Mouse (Mus musculus): ENCODE measurements around the gene Acaca.
"Not testable (repeated sequence)": the region's sequence is repeated elsewhere in the genome, so short reads cannot be mapped to it uniquely, and the experiment has no call there.

Gene Acaca

DNA sequence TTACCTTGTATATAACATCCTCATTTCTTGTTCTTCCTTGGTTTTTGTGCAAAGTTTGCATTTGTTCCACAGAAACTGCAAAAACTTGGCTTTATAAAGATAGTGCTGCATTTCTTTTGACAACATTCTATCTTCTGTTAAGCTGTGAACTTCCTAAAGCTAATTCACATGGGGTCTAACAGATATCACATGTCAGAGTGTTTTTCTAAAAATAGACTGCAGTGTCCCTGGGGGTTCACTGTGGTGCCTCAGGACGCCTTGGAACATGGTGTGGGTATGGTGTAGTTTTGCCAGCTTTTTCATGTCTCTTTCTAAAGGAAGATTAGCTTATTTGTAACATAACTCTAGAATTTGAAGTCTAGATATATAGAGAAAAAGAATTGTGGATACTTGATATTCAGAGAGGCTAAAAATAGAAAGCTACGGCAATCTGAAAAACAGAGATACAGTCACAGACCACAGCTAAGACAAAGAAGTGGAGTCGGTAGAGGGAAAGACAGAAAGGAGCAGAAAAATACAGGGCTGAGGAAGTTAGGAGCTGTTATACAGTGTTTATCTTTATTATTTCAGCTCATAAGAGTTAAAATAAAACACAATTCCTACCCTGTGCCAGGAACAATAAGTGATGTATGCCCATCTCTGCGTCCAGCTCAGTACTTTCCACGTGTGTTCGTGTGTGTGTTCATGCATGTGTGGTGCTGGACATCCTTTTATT, 215.2 kb downstream of the Acaca start:
- no peak for DNase-seq

- no peak for DNase-seq
Measured at GRCm38 (mm10) chr11:84347766-84348165, 218.3 kb downstream of the Acaca start.

- DNase-seq, result no peak
Measured at GRCm38 (mm10) chr11:84348843-84349825, 219.7 kb downstream of the Acaca start.

DNA sequence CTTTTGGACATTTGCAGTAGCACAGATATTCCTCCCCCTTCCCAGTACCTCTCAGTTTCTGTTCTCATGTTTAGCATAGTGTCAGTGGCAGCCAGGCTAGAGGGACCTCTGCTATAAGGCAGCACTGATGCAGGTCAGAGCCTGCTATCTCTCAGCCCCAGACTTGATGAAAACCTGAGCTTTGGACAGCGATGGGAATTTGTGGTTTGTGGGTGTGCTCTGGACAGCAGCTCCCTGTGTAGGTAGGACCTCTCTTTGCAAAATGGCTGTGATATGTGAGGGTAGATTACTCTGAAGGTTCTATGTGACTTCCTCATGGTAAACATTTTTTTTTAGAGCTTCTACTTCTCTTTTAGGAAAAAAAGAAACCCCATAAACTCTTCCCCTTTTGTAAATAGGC, 221.7 kb downstream of the Acaca start:
- DNase-seq, result no peak

DNA sequence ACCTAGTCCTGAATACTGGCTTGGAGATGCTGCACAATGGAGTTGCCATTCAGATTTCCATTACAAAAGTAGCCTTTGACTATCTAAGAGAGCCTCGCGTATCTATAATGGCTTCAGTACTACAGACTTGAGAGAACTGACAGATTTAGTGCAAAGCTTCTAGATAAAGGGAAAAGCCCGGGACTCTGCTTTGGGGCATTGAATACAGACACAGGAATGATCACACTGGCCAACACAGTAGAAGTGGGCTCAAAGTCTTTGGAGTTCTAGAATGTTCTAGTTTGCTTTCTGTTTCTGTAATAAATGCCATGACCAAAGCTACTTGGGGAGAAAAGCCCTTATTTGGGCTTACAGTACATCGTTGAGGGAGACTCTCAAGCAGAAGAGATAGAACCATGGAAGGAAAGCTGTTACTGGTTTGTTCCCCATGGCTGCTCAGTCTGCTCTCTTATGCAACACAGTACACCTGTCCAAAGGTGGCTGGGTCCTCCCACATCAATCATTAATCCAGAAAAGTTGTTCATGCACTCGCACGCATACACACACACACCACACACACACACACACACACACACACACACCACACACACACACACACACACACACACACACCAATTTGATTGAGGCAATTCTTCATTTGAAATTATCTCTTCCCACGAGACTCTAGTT, 223.7 kb downstream of the Acaca start:
- DNase-seq, result peak in 1 of 2 experiments; percentile 8

DNA sequence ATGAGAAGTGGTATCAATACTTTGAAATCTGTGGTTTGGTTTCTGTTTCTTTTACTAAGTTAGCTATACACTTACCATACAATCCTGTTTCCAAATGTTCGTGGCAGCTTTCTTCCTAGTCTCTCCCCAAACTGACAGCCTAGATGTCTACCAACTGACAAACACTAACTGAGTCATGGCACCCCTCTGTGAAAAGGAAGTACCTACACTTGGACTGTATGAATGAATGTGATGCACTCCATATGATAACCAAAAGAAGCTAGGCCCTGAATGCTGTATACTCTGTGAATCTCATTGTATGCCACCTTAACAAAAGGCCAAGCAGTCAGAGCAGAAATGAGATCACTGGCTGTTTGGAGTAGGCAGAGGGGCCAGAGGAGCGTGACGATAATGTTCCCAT, 227.8 kb downstream of the Acaca start:
- DNase-seq, result no peak

- no peak for DNase-seq
Measured at GRCm38 (mm10) chr11:84357771-84358170, 228.3 kb downstream of the Acaca start.

DNA sequence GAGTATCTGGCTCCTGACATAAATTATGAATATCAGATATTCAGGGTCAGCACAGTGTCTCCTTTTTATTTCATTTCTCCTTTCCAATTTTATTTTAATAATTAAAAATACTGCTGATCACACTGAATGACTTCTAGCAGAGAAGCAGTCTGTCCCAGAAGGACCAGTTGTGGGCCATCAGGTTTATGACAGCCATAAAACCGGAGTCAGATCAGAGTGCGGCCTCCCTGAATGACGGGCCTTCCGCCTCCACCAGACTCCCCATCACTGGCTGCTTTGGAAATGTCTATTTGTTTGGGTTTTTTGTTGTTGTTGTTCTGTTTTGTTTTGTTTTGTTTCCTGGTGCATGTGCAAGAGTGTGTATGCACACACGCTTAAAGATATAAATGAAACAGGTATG, 232.1 kb downstream of the Acaca start:
- DNase-seq, result peak; percentile 73 to 76

- peak in 1 of 2 experiments; percentile 21 for DNase-seq
Measured at GRCm38 (mm10) chr11:84362633-84363243, 233.3 kb downstream of the Acaca start.

DNA sequence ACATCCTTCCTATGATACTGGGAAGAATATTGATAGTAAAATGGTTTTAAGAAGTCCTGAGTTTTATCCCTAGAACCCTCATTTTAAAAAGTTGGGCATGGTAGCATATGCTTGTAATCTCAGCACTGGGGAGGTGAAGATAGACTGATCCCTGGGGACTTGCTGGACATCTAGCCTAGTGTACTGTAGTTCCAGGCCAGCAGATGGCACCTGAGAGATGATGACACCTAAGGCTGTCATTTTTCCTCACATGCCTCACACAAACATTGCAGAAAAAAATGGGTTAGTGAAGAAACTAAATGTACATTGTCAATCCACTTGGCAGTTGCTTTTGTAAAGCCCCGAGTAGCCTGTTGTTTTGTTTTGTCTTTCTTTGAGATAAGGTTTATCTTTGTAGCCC, 235.8 kb downstream of the Acaca start:
- DNase-seq, result no peak

DNA sequence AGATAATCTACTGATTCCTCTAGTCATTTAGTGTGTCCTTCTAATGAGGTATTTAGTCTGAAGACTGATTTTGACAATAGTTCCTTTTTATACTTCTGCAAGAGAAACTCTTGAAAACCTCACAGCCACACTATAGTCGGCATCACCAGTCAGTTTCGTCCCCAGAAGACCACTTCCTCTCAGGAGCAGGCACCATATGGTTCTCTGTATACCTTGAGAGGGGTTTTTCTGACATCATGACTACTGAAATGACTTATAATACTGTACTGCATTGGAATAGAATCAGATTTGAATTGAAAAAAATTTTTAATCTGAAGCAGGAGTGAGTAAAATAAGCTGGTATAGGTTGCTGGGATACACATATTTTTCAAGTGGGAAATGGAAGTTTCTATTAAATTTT, 239.4 kb downstream of the Acaca start:
- no peak for DNase-seq

- no peak for DNase-seq
Measured at GRCm38 (mm10) chr11:84373122-84373521, 243.7 kb downstream of the Acaca start.

- no peak for DNase-seq
Measured at GRCm38 (mm10) chr11:84375951-84376496, 246.6 kb downstream of the Acaca start.

GRCm38 (mm10) chr11:84376510-84377365, 247.3 kb downstream of the Acaca start:
- DNase-seq, result no peak

GRCm38 (mm10) chr11:84382450-84382849, 253.0 kb downstream of the Acaca start:
- no peak for DNase-seq

DNA sequence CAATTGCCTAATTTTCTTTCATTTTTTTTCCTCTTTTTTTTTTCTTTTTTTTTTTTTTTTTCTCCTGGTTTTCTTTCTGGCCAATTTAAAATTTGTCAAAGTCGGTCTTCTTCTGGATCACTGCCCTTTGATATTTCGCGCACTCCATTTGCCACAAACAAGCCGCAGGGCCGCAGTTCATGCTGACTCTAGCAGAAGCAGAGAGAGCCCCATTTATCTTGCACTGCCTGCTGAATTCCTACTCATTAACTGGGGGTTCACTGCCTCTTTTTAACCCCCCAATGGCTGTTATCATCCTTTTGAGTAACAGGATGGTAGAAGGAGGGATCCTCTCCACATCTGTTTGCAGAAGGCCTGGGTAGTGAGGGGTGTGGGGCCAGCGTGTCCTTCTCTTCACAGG, 254.4 kb downstream of the Acaca start:
- no peak for DNase-seq

DNA sequence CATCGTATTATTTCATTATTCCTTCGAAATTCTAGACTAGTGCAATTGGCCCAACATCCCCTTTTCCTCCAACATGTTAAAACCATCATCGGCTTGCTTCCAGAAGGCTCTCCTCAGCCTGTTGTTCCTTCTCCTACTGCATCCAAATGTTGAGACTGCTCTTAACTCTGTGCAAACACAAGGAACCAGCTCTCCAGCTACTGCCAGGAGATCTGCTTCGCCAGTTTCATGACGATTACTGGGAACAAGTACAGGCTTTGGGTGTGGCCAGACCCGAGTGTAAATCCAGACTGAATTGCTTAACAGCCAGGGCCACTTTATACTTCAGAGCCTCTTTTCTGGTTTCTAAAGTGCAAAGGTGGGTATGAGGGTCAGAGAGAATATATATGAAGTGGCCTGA, 259.9 kb downstream of the Acaca start:
- no peak for DNase-seq

DNA sequence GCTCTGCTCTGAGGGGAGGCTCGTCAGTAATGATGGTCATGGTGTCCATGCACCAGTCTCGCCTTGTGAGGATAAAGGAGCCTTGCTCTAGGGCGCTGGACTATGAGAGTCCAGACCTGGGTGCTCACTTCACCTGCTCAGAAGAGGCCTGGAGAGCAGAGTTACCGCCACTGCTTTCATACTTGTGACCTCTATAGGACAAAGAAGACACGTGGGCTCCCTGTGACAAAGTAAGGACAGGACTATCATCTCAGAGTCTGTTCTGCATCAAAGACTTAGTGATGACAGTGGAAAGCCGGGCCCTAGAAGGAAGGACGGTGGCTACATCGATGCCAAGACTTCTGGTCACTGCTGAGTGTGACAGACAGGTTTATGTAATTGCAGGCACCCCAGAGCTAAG, 261.7 kb downstream of the Acaca start:
- no peak for DNase-seq

DNA sequence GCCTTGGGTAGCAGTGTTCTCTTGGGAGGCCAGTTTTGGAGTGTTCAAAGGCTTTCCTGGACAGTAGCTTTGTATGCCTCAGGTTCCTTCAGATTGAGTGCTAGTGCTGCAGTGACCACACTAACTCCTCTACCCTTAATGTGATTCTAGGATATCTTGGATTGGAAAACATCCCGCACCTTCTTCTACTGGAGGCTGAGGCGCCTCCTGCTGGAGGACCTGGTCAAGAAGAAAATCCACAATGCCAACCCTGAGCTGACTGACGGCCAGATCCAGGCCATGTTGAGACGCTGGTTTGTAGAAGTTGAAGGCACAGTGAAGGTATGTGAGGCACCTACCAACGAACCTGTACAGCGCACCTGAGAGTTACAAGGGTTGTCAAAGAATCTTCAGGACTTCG, 262.6 kb downstream of the Acaca start:
- not testable (repeated sequence) for DNase-seq

DNA sequence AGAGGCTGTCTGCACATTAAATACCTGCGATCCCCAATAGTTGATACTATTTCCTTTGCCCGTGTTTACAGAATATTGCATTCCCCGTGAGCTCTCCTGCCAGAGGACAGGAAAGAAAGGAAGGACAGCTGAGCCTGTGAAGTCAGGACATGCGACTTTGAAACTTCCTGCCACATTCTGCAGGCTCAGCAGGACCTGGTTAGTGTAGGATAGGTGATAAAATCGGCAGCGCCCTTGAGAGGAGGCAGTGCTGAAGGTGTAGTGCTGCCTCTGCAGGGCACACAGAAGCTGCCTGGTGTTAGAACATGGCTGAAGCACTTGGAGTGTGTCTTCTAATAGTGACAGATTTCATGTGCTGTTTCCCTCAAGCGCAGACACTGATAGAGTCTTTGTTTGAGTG, 264.1 kb downstream of the Acaca start:
- no peak for DNase-seq

- DNase-seq, result peak; percentile 26 to 42
Measured at GRCm38 (mm10) chr11:84395010-84395409, 265.5 kb downstream of the Acaca start.

DNA sequence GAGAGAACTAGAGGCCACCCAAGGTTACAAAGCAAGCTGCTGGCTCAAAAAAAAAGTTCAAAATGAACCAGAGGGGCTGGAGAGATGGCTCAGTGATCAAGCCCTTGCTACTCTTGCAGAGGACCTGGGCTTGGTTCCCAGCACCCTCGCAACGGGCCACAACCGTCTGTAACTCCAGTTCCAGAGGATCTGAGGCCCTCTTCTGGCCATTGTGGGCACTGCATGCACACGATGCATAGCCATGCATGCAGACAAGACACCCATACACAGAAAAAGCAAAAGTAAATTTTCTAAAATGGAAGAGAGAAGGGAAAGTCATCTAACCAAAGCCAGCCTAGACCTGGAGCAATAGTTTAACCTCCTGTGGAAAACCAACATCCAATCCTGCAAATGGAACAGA, 277.3 kb downstream of the Acaca start:
- DNase-seq, result no peak

Data from kidney, postnatal 4 days (tissue).